Mouse (Mus musculus) olfactory bulb, adult 2 months (tissue): ENCODE data around the gene Siah2. TPM values are rescaled to one million over a fixed set of nuclear protein-coding genes. Genes with fewer than 3 reads are reported as not detected.

Experiments
- H3K27ac ChIP-seq: fragments of 200-500 bp; 2 replicates; pipeline ENCODE4 v1.5.1; 2012; ENCODE audit warnings: low read depth, low read length; ENCODE audit not compliant: insufficient read depth
- H3K4me1 ChIP-seq: fragments of 200-500 bp; 2 replicates; pipeline ENCODE4 v1.6.1; 2012; ENCODE audit warnings: low read length; ENCODE audit not compliant: control insufficient read depth, insufficient read depth
- H3K4me3 ChIP-seq: fragments of 200-500 bp; 2 replicates; pipeline ENCODE4 v1.5.1; 2012; ENCODE audit warnings: mild to moderate bottlenecking, low read depth, low read length, moderate library complexity; ENCODE audit not compliant: insufficient read depth
- CTCF ChIP-seq: fragments of 200-500 bp; IDR thresholded peaks from 2 replicates; pipeline ENCODE4 v1.5.1; 2012; ENCODE audit warnings: low read depth, mild to moderate bottlenecking, low read length, moderate library complexity; ENCODE audit not compliant: insufficient read depth
- POLR2A ChIP-seq: fragments of 200-500 bp; IDR thresholded peaks from 2 replicates; pipeline ENCODE4 v1.6.1; 2012; ENCODE audit warnings: mild to moderate bottlenecking, low read depth, low read length, moderate library complexity; ENCODE audit not compliant: insufficient read depth
- WGBS: fragments of 180-500 bp; shearing (Covaris S2); methylation state at CpG from one replicate; pipeline ENCODE4 v1.1.7; 2018; 5-methylcytosine and 5-hydroxymethylcytosine counted together
- polyA plus RNA-seq: library from polyadenylated mRNA; stranded (reverse); fragments of >200 nt; gene quantifications from 2 replicates; pipeline ENCODE4 v1.2.4, GENCODE M21; 2012; ENCODE audit warnings: low replicate concordance; ENCODE audit not compliant: missing spikeins, insufficient read depth, insufficient read length

Gene Siah2
- not detected in 2 replicates for polyA plus RNA-seq

DNA sequence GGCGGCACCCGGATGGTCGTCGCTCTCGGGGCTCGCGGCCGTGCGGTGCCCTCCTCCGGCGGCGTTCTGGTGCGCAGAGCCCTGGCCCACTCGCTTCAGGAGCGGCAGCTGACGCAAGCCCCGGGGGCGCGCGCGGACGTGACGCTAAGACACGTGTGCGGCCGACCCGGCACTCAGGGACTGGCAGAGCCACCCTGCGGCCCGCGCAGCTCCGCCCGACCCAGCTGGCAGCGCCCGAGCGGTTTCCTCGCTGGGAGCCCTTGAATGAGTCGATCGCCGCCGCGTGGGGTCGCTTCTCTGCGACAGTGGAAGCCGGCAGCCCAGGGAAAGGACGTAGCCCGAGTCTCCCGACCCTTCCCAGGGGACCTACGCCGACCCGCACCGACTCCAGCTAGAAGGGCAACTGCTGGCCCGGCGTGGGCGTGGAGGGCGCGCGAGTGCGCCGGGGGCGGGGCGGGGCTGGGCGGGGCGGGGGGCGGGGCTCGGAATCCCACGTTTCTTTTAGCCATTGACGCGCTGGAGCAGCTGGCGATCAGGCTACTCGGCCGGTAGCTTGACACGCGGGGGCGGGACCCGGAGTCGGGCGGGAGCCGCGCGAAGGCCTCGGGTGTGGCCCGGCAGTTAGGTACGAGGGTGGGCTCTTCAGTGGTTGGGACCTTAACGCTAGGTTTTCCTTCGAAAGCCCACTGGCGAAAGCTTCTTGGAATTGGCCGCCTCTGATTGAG is at the start of gene Siah2:
TSS of gene Siah2 (minus strand) at position 404 of the 725 bp plus-strand sequence.
- Histone ChIP-seq H3K4me3 (peak within 1 kb of the TSS; percentile 88), H3K27ac (peak within 1 kb of the TSS; percentile 90), H3K4me1 (peaks cover 6% of the 10 kb centered on the region; the same call in 1 of the 2 replicates)
- under 1% methylated on average over 87 of the region's 87 CpGs for WGBS
- TF ChIP-seq CTCF, result no peak
- TF ChIP-seq POLR2A, result peak; percentile 98

DNA sequence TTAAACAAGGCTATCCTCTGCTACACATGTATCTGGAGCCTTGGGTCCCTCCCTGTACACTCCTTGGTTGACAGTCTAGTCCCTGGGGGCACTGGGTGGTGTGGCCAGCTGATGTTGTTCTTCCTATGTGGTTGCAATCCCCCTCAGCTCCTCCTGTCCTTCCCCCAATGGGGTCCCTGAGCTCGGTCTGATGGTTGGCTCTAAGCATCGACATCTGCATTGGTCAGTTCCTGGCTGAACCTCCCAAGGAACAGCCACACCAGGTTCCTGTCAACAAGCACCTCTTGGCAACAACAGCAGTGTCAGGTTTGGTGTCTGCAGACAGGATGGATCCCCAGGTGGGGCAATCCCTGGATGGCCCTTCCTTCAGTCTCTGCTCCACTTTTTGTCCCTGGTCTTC is 47.3 kb upstream of the Siah2 start:
- Histone ChIP-seq H3K27ac (no peak overlapping the region), H3K4me1 (no peaks in the 10 kb centered on the region), H3K4me3 (no peak overlapping the region)
- 83% methylated on average over 2 of the region's 2 CpGs for WGBS
- TF ChIP-seq POLR2A (no peak), CTCF (no peak)

DNA sequence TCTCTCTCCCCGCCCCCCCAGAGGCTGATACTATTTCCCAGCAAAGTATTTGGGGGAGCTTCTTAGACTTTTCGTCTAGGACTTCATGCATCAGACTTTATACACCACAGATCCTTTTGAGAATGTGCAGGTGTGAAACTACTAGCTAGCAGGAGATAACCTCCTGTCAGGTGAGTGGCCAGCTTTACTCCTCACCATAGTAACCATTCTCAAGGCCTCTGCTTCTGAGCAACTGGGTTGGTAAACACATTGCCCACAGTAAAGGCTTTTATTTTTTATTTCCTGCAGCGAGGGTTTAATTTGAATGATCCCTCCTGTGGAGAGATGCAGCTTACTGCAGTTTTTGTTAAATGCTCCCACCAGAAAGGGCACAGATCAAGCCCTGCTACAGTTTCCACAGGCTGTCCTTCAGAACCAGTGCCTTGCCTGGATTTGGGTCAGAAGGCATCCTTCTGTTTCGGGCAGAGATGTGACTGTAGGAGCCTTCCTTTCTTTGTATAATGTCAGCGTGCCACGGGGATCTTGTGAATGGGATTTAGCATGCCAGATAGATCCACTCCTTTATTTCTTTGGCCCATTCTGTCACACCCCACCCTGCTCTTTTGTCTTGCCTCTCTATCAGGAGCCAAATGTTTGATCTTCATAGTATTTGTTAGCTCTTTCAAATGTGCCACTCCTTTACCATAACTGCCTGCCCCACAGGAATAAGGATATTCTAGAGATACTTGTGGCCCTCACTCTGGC is 46.3 kb upstream of the Siah2 start:
- 32% methylated on average over 6 of the region's 6 CpGs for WGBS
- Histone ChIP-seq H3K27ac (no peak overlapping the region), H3K4me1 (no peaks in the 10 kb centered on the region), H3K4me3 (no peak overlapping the region)
- TF ChIP-seq CTCF, result no peak
- TF ChIP-seq POLR2A, result no peak

DNA sequence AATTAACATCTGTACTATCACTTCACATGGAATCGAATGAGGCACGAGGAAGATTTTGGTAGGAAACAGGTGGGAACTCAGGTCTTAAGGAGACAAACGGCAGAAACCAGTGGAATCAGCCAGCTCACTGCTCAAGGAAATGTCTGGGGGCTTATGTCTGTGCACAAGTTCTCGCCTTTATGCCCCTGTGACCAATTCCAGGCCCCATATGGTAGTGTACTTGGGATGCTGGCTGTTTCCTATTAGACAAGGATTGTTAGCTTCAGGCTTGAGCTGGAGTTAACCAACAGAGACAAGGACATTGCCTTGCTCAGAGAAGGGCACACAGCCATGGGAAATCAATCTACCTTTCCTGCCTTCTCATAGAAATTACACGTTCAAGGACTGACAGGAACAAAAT is 39.3 kb upstream of the Siah2 start:
- TF ChIP-seq POLR2A (no peak), CTCF (no peak)
- Histone ChIP-seq H3K4me3 (no peak overlapping the region), H3K27ac (no peak overlapping the region), H3K4me1 (no peaks in the 10 kb centered on the region)
- 91% methylated on average over 5 of the region's 5 CpGs for WGBS

DNA sequence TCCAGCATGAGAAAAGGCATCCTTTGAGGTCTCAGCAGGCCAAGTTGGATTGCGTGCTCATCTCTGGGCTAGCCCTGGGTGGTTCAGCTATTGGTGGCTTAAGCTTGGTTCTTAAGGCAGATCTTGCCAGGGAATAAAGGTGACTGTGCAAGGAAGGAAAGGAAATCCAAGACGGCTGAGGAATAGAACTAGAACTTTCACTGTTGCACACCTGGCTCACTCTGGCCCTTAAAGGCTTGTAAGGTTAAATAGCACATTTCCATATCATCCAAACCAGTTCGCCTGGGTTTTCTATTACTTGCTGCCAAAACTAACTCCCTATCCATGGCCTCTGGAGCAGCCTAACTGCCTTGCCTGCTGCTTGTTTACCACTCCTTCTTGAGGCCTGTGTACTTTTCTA is 38.4 kb upstream of the Siah2 start:
- WGBS, result 94% methylated on average over 3 of the region's 3 CpGs
- Histone ChIP-seq H3K27ac (no peak overlapping the region), H3K4me3 (no peak overlapping the region), H3K4me1 (no peaks in the 10 kb centered on the region)
- TF ChIP-seq POLR2A (no peak), CTCF (no peak)

GRCm38 (mm10) chr3:58729549-58729948 is 37.3 kb upstream of the Siah2 start:
- Histone ChIP-seq H3K27ac (no peak overlapping the region), H3K4me1 (no peaks in the 10 kb centered on the region), H3K4me3 (no peak overlapping the region)
- no peak for TF ChIP-seq POLR2A
- no peak for TF ChIP-seq CTCF

DNA sequence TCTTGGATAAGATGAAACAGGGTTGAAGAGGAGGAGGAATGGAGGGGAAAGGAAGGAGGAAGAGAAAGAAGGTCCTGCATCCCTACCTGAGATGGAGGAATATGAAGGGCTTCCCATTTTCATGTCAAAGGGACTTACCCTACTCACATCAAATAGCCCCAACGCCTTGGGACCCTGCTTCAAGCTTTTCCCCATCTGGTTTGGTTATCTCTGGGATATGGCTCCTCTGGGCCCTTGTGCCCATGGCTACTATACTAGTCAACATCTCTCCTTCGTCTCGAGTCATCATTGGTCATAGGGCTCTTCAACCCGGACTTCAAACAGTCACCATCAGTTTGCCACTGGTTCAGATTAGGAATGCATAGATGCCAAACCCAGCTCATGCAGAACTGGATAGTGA is 35.4 kb upstream of the Siah2 start:
- Histone ChIP-seq H3K4me3 (no peak overlapping the region), H3K4me1 (no peaks in the 10 kb centered on the region), H3K27ac (no peak overlapping the region)
- TF ChIP-seq CTCF (no peak), POLR2A (no peak)
- 87% methylated on average over 4 of the region's 4 CpGs for WGBS

- TF ChIP-seq CTCF (no peak), POLR2A (no peak)
- Histone ChIP-seq H3K4me3 (no peak overlapping the region), H3K27ac (no peak overlapping the region), H3K4me1 (no peaks in the 10 kb centered on the region)
- 64% methylated on average over 3 of the region's 3 CpGs for WGBS
Measured at GRCm38 (mm10) chr3:58727012-58727411, 34.8 kb upstream of the Siah2 start.

DNA sequence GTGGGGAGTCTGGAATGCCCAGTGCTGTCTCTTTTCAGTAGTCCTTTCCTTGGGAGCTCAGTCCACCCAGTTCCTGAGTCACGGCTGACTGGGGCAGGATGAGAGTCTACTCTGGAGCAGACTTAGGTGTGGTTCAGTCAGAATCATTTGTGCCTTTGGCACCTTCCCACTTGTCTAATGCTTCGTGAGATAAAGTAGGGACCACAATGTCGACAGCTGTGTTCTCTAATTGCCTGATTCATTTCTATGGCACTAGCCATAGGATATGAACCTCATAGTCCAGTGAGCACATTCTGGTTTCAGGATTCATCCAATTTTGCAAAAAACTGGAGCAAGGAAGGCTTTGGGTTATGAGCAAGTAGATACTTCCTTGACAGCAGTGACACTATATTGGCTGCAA is 34.2 kb upstream of the Siah2 start:
- no peaks in the 10 kb centered on the region for H3K4me1 ChIP-seq
- WGBS, result 91% methylated on average over 3 of the region's 3 CpGs
- TF ChIP-seq CTCF (no peak), POLR2A (no peak)
- H3K27ac ChIP-seq, result no peak overlapping the region
- H3K4me3 ChIP-seq, result no peak overlapping the region

GRCm38 (mm10) chr3:58724815-58725214 is 32.6 kb upstream of the Siah2 start:
- TF ChIP-seq POLR2A (no peak), CTCF (no peak)
- Histone ChIP-seq H3K27ac (no peak overlapping the region), H3K4me1 (no peaks in the 10 kb centered on the region), H3K4me3 (no peak overlapping the region)
